Mouse (Mus musculus) CH12.LX (cell line): ENCODE measurements around the gene Ak3. TPM values are rescaled to one million over a fixed set of nuclear protein-coding genes. Genes with fewer than 3 reads are reported as not detected.

Experiments
- DNase-seq: peaks from one replicate; pipeline ENCODE4 v3.0.0-alpha.2; 2013; ENCODE audit errors: extremely low read depth
- H3K27ac ChIP-seq: 2 replicates; pipeline ENCODE4 v1.5.1; 2012; ENCODE audit warnings: low read depth, mild to moderate bottlenecking, control low read depth, moderate library complexity; ENCODE audit not compliant: insufficient read depth
- H3K27me3 ChIP-seq: replicated peaks from 2 replicates; pipeline ENCODE3; 2012; ENCODE audit warnings: inconsistent platforms
- H3K36me3 ChIP-seq, 2 experiments: replicated peaks in 1 of 2; 2 replicates each; pipeline versions ENCODE3 to v1.6.1; 2012; ENCODE audit warnings: inconsistent platforms in 1 of 2, low read length in 1 of 2, mild to moderate bottlenecking in 1 of 2, mixed read lengths in 1 of 2, moderate library complexity in 1 of 2; ENCODE audit not compliant: control insufficient read depth in 1 of 2, insufficient read depth in 1 of 2
- H3K4me1 ChIP-seq, 2 experiments: 2 replicates each; pipeline ENCODE4 v1.6.1; 2012; ENCODE audit warnings: inconsistent platforms in 1 of 2, moderate library complexity in 1 of 2; ENCODE audit not compliant: insufficient read depth in 2 of 2, control insufficient read depth in 1 of 2
- H3K4me2 ChIP-seq: 2 replicates; pipeline ENCODE4 v1.6.1; 2012; ENCODE audit warnings: low read depth, mild to moderate bottlenecking, control low read depth; ENCODE audit not compliant: poor library complexity, insufficient read depth, severe bottlenecking
- H3K4me3 ChIP-seq, 3 experiments: fragments of 150-350 bp in 1 of 3; sonication (generic) in 1 of 3; replicated peaks in 1 of 3; 2 replicates each; pipeline versions ENCODE3 to v1.5.1; 2011 to 2012; ENCODE audit warnings: low read depth in 2 of 3, low read length in 2 of 3, mild to moderate bottlenecking in 2 of 3, moderate library complexity in 2 of 3, control low read depth in 1 of 3, improper control_type of control experiment in 1 of 3, inconsistent platforms in 1 of 3, mixed read lengths in 1 of 3; ENCODE audit not compliant: poor library complexity in 1 of 3
- H3K79me2 ChIP-seq: replicated peaks from 2 replicates; pipeline ENCODE4 v1.6.1; 2012; ENCODE audit warnings: mild to moderate bottlenecking, moderate library complexity; ENCODE audit not compliant: control insufficient read depth, poor library complexity, insufficient read depth, severe bottlenecking; ENCODE audit errors: extremely low read depth
- H3K9ac ChIP-seq: 2 replicates; pipeline ENCODE4 v1.6.1; 2012; ENCODE audit warnings: low read depth, mild to moderate bottlenecking, control low read depth, moderate library complexity; ENCODE audit not compliant: insufficient read depth
- H3K9me3 ChIP-seq: replicated peaks from 2 replicates; pipeline ENCODE3; 2012; ENCODE audit warnings: low read length, inconsistent platforms, mixed read lengths
- CHD1 ChIP-seq: IDR thresholded peaks from 2 replicates; pipeline ENCODE4 v1.6.1; 2012; ENCODE audit warnings: low read depth, low read length, improper control_type of control experiment, inconsistent platforms
- E2F4 ChIP-seq: IDR thresholded peaks from 2 replicates; pipeline ENCODE4 v1.6.1; 2011; ENCODE audit warnings: low read depth, low read length, improper control_type of control experiment; ENCODE audit not compliant: insufficient replicate concordance
- GABPA ChIP-seq: IDR thresholded peaks from 2 replicates; pipeline ENCODE4 v1.6.1; 2012; ENCODE audit warnings: low read depth, low read length, improper control_type of control experiment, inconsistent platforms; ENCODE audit not compliant: insufficient replicate concordance
- HCFC1 ChIP-seq: IDR thresholded peaks from 2 replicates; pipeline ENCODE4 v1.6.1; 2012; ENCODE audit warnings: low read depth, mild to moderate bottlenecking, inconsistent platforms, low read length, improper control_type of control experiment
- JUND ChIP-seq: conservative IDR thresholded peaks from 2 replicates; pipeline ENCODE4 v1.6.1; 2011; ENCODE audit warnings: low read depth, low read length, improper control_type of control experiment
- KAT2A ChIP-seq: IDR thresholded peaks from 2 replicates; pipeline ENCODE4 v1.6.1; 2012; ENCODE audit warnings: low read length, improper control_type of control experiment, inconsistent platforms; ENCODE audit not compliant: insufficient replicate concordance
- MAX ChIP-seq: IDR thresholded peaks from 2 replicates; pipeline ENCODE4 v1.6.1; 2011; ENCODE audit warnings: low read length, improper control_type of control experiment
- MAZ ChIP-seq: IDR thresholded peaks from 2 replicates; pipeline ENCODE4 v1.6.1; 2012; ENCODE audit warnings: low read depth, mild to moderate bottlenecking, inconsistent platforms, low read length, improper control_type of control experiment, moderate library complexity
- MEF2A ChIP-seq: IDR thresholded peaks from 2 replicates; pipeline ENCODE4 v1.6.1; 2014; ENCODE audit warnings: low read depth, mild to moderate bottlenecking, inconsistent platforms, low read length, improper control_type of control experiment, borderline replicate concordance
- MYC ChIP-seq: IDR thresholded peaks from 2 replicates; pipeline ENCODE4 v1.6.1; 2011; ENCODE audit warnings: low read depth, mild to moderate bottlenecking, improper control_type of control experiment, low read length
- POLR2AphosphoS2 ChIP-seq: IDR thresholded peaks from 2 replicates; pipeline ENCODE4 v1.6.1; 2011; ENCODE audit warnings: low read depth, low read length, improper control_type of control experiment
- RAD21 ChIP-seq: IDR thresholded peaks from 2 replicates; pipeline ENCODE4 v1.6.1; 2011; ENCODE audit warnings: low read depth, mild to moderate bottlenecking, low read length, improper control_type of control experiment, moderate library complexity
- RCOR1 ChIP-seq: conservative IDR thresholded peaks from 2 replicates; pipeline ENCODE4 v1.6.1; 2012; ENCODE audit warnings: low read depth, mild to moderate bottlenecking, inconsistent platforms, low read length, improper control_type of control experiment
- SIN3A ChIP-seq: IDR thresholded peaks from 2 replicates; pipeline ENCODE4 v1.6.1; 2012; ENCODE audit warnings: low read length, improper control_type of control experiment, inconsistent platforms
- UBTF ChIP-seq: IDR thresholded peaks from 2 replicates; pipeline ENCODE4 v1.6.1; 2012; ENCODE audit warnings: low read depth, mild to moderate bottlenecking, inconsistent platforms, low read length, improper control_type of control experiment, moderate library complexity
- USF2 ChIP-seq: conservative IDR thresholded peaks from 2 replicates; pipeline ENCODE4 v1.6.1; 2011; ENCODE audit warnings: low read depth, low read length, improper control_type of control experiment
- dilution Hi-C: fragments of 300-500 bp; cut with MboI; formaldehyde crosslinking; loops from 2 replicates; pipeline ENCODE4 v1.14.3; 2020; ENCODE audit warnings: low sequenced_read_pairs; ENCODE audit not compliant: extremely low pct_unique_long_range_greater_than_20kb, extremely low pct_ligation_motif_present
- in situ Hi-C: fragments of 300-500 bp; cut with MboI; formaldehyde crosslinking; loops from 3 replicates; pipeline ENCODE4 v1.14.3; 2019; ENCODE audit warnings: low sequenced_read_pairs, low pct_ligation_motif_present, low pct_unique_long_range_greater_than_20kb, mixed read lengths
- polyA plus RNA-seq: library from polyadenylated mRNA; unstranded; fragments of >175 nt; gene quantifications from 2 replicates; pipeline ENCODE4 v1.2.1, GENCODE M21; 2012; ENCODE audit warnings: low read depth; ENCODE audit not compliant: insufficient read length
- total RNA-seq, 2 experiments: library from RNA; depleted of rRNA; stranded (reverse); fragments of 300-350 nt in 1 of 2; fragments of >200 nt in 1 of 2; gene quantifications; 2 replicates each; pipeline ENCODE4 v1.2.3; 2012 to 2014

Gene Ak3
- total and polyA plus RNA-seq, 3 experiments = 21.3 to 38.8 (median 33.9) TPM

DNA sequence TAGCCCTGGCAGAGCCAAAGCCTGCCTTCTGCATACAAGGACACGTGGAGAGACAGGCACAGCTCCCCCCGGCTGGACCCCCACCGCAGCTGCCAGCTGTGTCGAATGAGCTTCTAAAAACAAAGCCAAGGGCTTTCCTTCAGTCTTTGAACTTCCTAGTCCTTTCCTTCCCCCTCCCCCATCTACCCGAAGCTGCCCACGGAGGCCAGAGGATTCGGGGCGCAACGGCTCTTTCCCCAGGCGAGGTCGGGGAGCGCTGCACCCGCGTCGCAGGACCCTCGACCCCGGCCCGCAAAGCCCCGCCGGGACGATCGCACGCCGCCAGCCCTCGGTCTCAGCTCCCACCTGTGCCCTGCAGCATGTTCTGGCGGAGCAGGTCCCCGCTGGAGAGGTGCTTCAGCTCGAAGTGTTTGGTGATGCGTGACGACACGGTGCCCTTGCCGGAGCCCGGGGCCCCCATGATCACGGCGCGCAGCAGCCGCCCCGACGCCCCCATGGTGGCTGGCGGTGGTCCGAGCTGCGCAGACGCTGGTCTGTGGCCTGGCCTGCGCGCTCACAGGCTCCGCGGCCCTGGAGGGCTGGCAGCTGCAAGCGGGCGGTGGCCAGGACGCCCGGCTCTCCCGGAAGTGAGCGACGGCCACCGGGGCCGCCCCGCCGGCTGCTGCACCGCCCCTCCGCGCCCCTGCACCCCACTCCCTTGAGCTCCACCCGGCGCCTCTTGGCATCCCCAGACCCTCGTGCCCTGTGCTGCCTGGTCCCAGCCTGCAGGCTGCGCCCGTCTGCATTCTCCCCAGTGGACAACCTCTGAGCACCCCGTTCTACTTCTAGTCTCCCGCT is at the start of gene Ak3 (continued):
- no peak for TF ChIP-seq GABPA
- TF ChIP-seq, all 38 proteins: peak for 15

DNA sequence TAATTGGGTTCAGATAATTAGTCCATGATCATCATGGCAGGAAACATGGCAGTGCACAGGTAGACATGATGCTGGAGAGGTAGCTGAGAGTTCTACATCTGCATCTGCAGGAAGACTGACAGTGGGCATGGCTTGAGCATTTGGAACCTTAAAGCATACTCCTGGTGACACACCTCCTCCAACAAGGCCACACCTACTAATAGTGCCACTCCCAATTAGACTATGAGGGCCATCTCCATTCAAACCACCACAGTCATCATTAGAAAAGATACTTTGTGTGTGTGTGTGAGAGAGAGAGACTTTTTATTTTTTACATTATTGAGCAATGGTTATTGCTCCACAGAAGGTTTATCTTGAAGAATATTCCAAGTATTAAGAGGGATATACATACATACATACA is 44.4 kb upstream of the Ak3 start:
- no peaks in the 10 kb centered on the region for H3K4me1 ChIP-seq
- H3K4me2 ChIP-seq = no peak overlapping the region
- H3K9me3 ChIP-seq = no peaks in the 10 kb centered on the region
- no peak overlapping the region for H3K9ac ChIP-seq
- H3K36me3 ChIP-seq = no peaks in the 10 kb centered on the region
- no peak for TF ChIP-seq CHD1
- no peak for TF ChIP-seq POLR2AphosphoS2
- TF ChIP-seq JUND = no peak
- TF ChIP-seq RCOR1 = no peak
- no peak for TF ChIP-seq MAZ
- no peak for TF ChIP-seq E2F4
- TF ChIP-seq KAT2A = no peak
- TF ChIP-seq RAD21 = no peak
- no peak for TF ChIP-seq HCFC1
- no peak for TF ChIP-seq MAX
- no peak for TF ChIP-seq MYC
- no peak for TF ChIP-seq MEF2A
- no peak for TF ChIP-seq SIN3A
- no peak for TF ChIP-seq USF2
- TF ChIP-seq UBTF = no peak
- TF ChIP-seq, all 38 proteins: peak for 0
- no peak overlapping the region for H3K4me3 ChIP-seq
- dilution Hi-C loops (no loop called here), in situ Hi-C loops (no loop called here)
- DNase-seq = no peak
- no peaks in the 10 kb centered on the region for H3K27me3 ChIP-seq
- no peak overlapping the region; the same call in 1 of the 2 replicates for H3K27ac ChIP-seq
- H3K79me2 ChIP-seq = no peaks in the 10 kb centered on the region

DNA sequence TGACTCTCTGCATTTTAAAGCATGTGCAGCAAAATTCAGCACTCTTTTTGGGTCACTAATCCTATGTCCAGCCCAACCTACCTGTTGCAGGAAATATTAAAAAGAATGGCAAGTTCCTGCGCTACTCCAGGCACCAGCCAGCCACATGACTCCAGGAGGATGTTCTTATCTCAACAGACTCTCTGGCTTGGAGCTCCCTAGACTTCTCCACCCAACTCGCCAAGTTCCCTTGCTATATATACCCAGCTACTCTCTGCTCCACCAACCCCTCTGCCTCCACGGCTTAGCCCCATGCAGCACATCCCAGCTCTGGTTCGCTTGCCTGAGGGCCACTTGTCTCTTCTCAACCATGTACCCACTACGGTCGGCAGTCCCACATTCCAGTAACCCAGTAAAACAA is 40.9 kb upstream of the Ak3 start:
- in situ Hi-C loops = no loop called here
- DNase-seq = no peak
- TF ChIP-seq UBTF = no peak
- Histone ChIP-seq H3K4me1 (no peaks in the 10 kb centered on the region), H3K36me3 (no peaks in the 10 kb centered on the region), H3K9me3 (no peaks in the 10 kb centered on the region), H3K4me3 (no peak overlapping the region), H3K4me2 (no peak overlapping the region), H3K9ac (no peak overlapping the region), H3K79me2 (no peaks in the 10 kb centered on the region), H3K27ac (no peak overlapping the region), H3K27me3 (no peaks in the 10 kb centered on the region)
- dilution Hi-C loops = no loop called here
